Mouse (Mus musculus) lung, adult 2 months (tissue): ENCODE data around the gene Ptges. TPM values are rescaled to one million over a fixed set of nuclear protein-coding genes. Genes with fewer than 3 reads are reported as not detected.
A peak's percentile ranks its signal among the peaks of the same experiment; 100 is the strongest.

Source experiments
- DNase-seq: peaks from one replicate; pipeline ENCODE4 v3.0.0; 2022
- H3K4me1 ChIP-seq: fragments of 200-500 bp; 2 replicates; pipeline ENCODE4 v1.6.1; 2011; ENCODE audit warnings: low read length; ENCODE audit not compliant: control insufficient read depth, insufficient read depth
- H3K4me3 ChIP-seq: fragments of 200-500 bp; replicated peaks from 2 replicates; pipeline ENCODE3; 2011; ENCODE audit warnings: low read depth, mild to moderate bottlenecking, control low read depth, low read length; ENCODE audit errors: extremely low read depth
- CTCF ChIP-seq: fragments of 200-500 bp; IDR thresholded peaks from 2 replicates; pipeline ENCODE4 v1.5.1; 2011; ENCODE audit warnings: mild to moderate bottlenecking, low read length, control low read depth; ENCODE audit not compliant: insufficient read depth
- POLR2A ChIP-seq: fragments of 200-500 bp; IDR thresholded peaks from 2 replicates; pipeline ENCODE4 v1.6.1; 2011; ENCODE audit warnings: low read depth, mild to moderate bottlenecking, control low read depth, low read length, borderline replicate concordance; ENCODE audit errors: extremely low read depth
- WGBS: fragments of 180-500 bp; shearing (Covaris S2); methylation state at CpG from one replicate; pipeline ENCODE4 v1.1.7; 2018; 5-methylcytosine and 5-hydroxymethylcytosine counted together
- polyA plus RNA-seq: library from polyadenylated mRNA; depleted of rRNA; stranded (reverse); fragments of >200 nt; gene quantifications from 2 replicates; pipeline ENCODE4 v1.2.3, GENCODE M21; 2012; rRNA removed

Ptges gene
- 39.2 and 42.3 TPM in 2 replicates for polyA plus RNA-seq

DNA sequence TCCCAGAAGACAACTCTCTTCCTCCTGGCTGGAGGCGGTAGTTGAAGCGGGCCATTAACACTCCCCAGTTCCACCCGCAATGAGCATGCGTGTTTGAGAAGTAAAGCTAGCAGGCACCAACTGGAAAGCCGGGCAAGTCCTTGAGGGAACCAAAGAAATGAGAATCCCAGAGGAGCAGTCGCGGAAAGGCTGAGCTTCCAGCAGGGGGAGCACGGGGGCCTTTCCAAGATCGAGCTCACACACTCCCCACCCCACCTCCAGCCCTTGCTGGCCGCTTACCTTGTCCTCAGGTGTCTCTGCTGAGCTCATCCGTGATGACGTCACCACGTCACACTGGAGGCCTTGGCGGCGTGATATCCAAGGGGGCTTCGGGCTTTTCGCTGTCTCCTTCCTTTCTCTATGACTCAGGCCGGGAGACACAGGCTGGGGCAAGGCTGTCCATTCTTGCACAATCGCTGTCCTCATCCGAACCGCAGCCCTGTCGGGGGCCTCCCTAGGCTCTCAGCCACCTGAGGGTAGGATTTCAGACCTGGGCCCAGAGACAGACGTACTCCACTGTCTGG is at the start of gene Ptges:
Gene Ptges, minus strand, starts transcription at position 381 of the 563 bp plus-strand sequence.
- peak; percentile 59 for TF ChIP-seq CTCF
- peak; percentile 28; the same call in 1 of the 2 replicates for TF ChIP-seq POLR2A
- peak; percentile 69 for DNase-seq
- WGBS: 3% methylated on average over 23 of the region's 23 CpGs
- Histone ChIP-seq H3K4me1 (peaks cover 9% of the 10 kb centered on the region), H3K4me3 (peak within 1 kb of the TSS; percentile 67)

GRCm38 (mm10) chr2:30967352-30968327 is 38.0 kb upstream of the Ptges start, which contains the start of gene Tor1a:
Gene Tor1a (minus strand): TSS chr2:30967933.
- DNase-seq: peak; percentile 86
- TF ChIP-seq CTCF (no peak), POLR2A (peak; percentile 83)
- Histone ChIP-seq H3K4me3 (peak within 1 kb of the TSS; percentile 94), H3K4me1 (peaks cover 10% of the 10 kb centered on the region; the same call in 1 of the 2 replicates)
- 2% methylated on average over 53 of the region's 59 CpGs for WGBS

DNA sequence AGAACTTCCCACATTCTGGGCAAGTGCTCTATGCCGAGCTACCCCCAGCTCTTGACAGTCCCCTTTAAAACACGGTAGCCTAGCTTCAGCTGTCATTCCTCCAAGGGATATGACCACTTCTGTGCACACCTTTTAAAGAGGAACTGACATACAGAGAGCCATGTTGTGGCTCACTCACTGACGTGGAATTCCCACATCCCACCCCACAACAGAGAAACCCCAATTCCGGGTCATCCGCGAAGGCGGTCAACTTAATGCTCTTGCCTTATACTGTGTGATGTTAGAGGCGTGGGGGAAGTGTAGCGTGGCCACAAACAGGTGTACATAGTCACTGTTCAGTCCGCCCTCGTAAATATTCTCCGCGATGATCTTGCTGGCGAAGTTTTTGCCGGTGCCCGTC is 37.2 kb upstream of the Ptges start:
- no peak for TF ChIP-seq CTCF
- TF ChIP-seq POLR2A: no peak
- Histone ChIP-seq H3K4me1 (peaks cover 10% of the 10 kb centered on the region; the same call in 1 of the 2 replicates), H3K4me3 (peak overlapping the region; percentile 94)
- DNase-seq: no peak
- 14% methylated on average over 16 of the region's 16 CpGs for WGBS

DNA sequence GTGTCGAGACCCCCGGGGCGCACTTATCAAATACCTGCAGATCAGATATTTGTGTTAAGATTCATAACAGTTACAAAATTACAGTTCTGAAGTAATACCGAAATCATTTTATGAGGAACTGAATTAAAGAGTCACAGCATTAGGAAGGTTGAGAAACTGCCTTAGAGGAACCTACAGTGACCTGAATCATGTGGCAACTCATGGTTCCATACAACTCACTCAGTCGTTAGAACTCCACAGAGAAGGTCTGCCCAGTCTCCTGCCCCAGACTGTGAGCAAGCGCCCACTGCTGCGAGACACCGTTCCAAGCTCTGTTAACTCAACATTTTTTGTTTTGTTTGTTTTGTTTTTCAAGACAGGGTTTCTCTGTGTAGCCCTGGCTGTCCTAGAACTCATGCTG is 36.0 kb upstream of the Ptges start:
- no peak for TF ChIP-seq POLR2A
- no peak for TF ChIP-seq CTCF
- peaks cover 10% of the 10 kb centered on the region; the same call in 1 of the 2 replicates for H3K4me1 ChIP-seq
- DNase-seq: no peak
- WGBS: 85% methylated on average over 8 of the region's 8 CpGs
- H3K4me3 ChIP-seq: no peak overlapping the region

DNA sequence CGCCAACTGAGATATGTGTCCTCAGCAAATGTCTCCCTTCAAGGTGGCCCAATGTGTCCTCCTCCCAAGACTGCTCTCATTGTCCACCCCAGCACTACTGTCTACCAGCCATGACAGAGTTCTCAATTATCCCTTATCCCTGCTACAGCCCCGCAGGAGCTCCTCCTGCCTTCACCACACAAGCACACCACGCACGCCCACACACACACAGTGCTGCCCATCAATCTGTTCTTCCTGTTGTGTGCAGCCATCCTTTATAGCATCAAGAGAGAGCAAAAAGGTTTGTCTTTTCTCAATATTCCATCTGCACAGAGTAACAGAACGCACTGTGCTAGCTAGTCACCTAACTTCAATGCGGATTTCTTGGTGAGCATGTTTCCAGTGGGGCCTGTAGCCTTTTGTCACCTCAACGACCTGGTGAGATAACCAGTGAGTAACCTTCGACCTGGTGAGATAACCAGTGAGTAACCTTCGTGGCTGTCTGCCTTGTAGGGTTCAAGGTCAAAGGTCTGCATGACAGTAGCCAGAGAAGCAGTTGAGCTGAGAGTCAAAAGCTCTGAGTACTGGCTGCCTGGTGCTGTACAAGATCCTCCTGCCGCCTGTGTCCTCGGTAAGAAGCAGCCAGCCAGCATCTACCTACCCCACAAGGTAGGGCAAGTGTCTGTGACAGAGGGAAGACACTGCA is 33.0 kb upstream of the Ptges start:
- 80% methylated on average over 11 of the region's 11 CpGs for WGBS
- H3K4me1 ChIP-seq: peaks cover 10% of the 10 kb centered on the region; the same call in 1 of the 2 replicates
- TF ChIP-seq POLR2A: no peak
- TF ChIP-seq CTCF: no peak
- no peak overlapping the region for H3K4me3 ChIP-seq
- no peak for DNase-seq

GRCm38 (mm10) chr2:30959856-30960255 is 30.2 kb upstream of the Ptges start:
- TF ChIP-seq CTCF (no peak), POLR2A (no peak)
- no peak for DNase-seq
- H3K4me1 ChIP-seq: 0 out of 2 replicates have a peak, but pooled peaks cover 2% of the 10 kb centered on the region
- H3K4me3 ChIP-seq: no peak overlapping the region
- 50% methylated on average over 5 of the region's 5 CpGs for WGBS

GRCm38 (mm10) chr2:30958726-30959125 is 29.1 kb upstream of the Ptges start:
- 82% methylated on average over 14 of the region's 14 CpGs for WGBS
- DNase-seq: no peak
- peaks cover 4% of the 10 kb centered on the region for H3K4me1 ChIP-seq
- H3K4me3 ChIP-seq: no peak overlapping the region
- TF ChIP-seq POLR2A: no peak
- TF ChIP-seq CTCF: no peak

DNA sequence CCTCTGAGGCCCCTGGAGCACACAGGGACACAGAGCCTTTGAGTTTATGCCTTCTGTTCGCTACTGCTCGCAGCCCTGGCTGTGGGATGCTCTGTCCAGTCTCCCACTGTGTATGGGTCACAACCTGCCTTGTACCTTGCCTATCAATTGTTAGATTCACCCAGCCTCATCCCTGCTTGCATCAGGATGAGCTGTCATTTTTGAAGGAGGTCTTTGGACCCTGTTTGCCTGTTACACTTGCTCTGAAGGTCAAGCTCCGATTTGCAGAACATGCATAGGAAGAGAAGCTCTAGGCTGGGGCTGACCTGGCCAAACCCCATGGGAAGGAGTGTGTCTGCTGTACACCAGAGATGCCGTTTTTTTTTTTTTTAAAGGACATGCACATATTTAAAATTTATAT is 27.8 kb upstream of the Ptges start:
- 80% methylated on average over 4 of the region's 4 CpGs for WGBS
- DNase-seq: no peak
- peaks cover 7% of the 10 kb centered on the region for H3K4me1 ChIP-seq
- no peak for TF ChIP-seq POLR2A
- no peak overlapping the region for H3K4me3 ChIP-seq

GRCm38 (mm10) chr2:30954797-30955196 is 25.1 kb upstream of the Ptges start:
- Histone ChIP-seq H3K4me3 (no peak overlapping the region), H3K4me1 (peaks cover 7% of the 10 kb centered on the region)
- DNase-seq: no peak
- WGBS: 35% methylated on average over 6 of the region's 6 CpGs
- no peak for TF ChIP-seq POLR2A
- no peak for TF ChIP-seq CTCF

- under 1% methylated on average over 60 of the region's 60 CpGs for WGBS
- peaks cover 7% of the 10 kb centered on the region for H3K4me1 ChIP-seq
- DNase-seq: peak; percentile 78
- TF ChIP-seq CTCF: no peak
- peak; percentile 98 for TF ChIP-seq POLR2A
- peak within 1 kb of the TSS; percentile 94 for H3K4me3 ChIP-seq
These were observed 23.3 kb upstream of the Ptges start, which contains the start of gene Tor1b for GRCm38 (mm10) chr2:30952824-30953490. Gene Tor1b (plus strand): TSS chr2:30952959.
